Mouse (Mus musculus) granulocyte monocyte progenitor cell, adult 5-6 weeks (primary cell): ENCODE results near the gene Dna2. TPM values are rescaled to one million over a fixed set of nuclear protein-coding genes. Genes with fewer than 3 reads are reported as not detected.

Experiments
- ATAC-seq: replicated peaks from 2 replicates; pipeline ENCODE4 v1.8.0; 2016; ENCODE audit warnings: mild to moderate bottlenecking, moderate TSS enrichment, inconsistent platforms; ENCODE audit not compliant: poor library complexity, severe bottlenecking
- total RNA-seq, 2 experiments: library from RNA; stranded (forward) in 1 of 2; stranded (reverse) in 1 of 2; fragments of 200-712, 200-1000 nt in 1 of 2; fragments of >200 nt in 1 of 2; fragmentation: Nextera tagmentation in 1 of 2; gene quantifications; 2 replicates each; pipeline ENCODE4 v1.2.3; 2014 to 2017

Dna2 gene
- total RNA-seq, 2 experiments from 2014 or later, result 47.2 to 49.5 TPM

- ATAC-seq, result peak; percentile 76
Measured at GRCm38 (mm10) chr10:62980039-62980954, 33.5 kb downstream of the Dna2 start, which contains the start of gene Rufy2. TSS of gene Rufy2 (plus strand) at chr10:62980223.

GRCm38 (mm10) chr10:62984072-62984471, 37.2 kb downstream of the Dna2 start:
- peak; percentile 38; the same call in 1 of the 2 replicates for ATAC-seq

- no peak for ATAC-seq
Measured at GRCm38 (mm10) chr10:62984495-62984894, 37.7 kb downstream of the Dna2 start.

DNA sequence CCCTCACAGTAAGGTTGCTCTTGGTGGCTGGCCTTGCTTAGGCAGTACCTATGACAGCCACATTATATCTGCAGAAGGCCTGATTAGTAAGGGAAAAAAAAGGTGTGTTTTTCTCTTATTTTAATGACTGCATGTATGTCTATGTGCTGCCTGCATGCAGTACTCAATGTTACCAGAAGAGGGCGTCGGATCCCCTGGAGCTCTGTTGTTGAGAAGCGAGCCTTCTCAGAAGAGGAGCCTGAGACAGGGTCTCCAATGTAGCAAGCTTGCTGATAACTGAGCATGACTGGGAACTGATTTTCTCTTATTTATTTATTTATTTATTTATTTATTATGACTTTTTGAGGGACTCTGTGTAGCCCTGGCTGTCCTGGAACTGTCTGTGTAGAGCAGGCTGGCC, 40.5 kb downstream of the Dna2 start:
- peak; percentile 59; the same call in 1 of the 2 replicates for ATAC-seq

DNA sequence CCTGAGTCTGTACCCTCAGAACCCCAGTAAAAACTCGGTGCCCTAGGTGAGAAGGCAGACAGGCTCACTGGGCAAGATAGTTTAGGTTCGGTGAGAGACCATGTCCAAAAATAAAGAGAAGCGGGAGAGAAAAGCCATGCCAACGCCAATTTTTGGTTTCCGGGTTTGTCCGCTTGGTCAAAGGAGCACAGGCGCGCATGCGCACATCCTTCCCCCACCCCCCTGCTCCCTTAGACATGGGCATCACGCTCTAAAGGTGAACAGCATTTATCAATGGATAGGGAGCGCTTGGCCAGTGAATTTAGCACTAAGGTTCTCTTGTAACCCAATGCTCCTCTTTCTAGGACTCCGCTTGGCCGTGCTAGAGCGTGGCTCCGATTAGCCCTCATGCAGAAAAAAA, 43.8 kb downstream of the Dna2 start:
- ATAC-seq, result no peak

DNA sequence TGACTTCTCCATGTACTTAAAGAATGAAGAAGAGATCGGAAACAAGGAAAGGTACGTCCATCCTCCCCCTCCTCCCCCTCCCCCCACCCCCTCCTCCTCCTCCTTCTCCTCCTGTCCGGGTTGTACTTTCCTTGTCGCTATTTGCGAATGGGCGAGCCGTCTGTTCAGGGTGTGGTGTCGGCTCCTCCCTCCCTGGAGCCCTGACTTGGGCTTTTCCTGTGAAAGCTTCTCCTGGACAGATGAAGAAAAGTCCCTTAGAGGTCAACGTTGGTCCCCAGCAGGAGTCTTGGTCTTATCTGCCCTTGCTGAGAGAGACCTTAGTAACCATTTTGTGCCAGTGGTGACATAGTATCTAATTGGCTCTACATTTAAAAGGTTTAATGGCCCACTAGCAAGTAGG, 47.2 kb downstream of the Dna2 start:
- ATAC-seq, result no peak

DNA sequence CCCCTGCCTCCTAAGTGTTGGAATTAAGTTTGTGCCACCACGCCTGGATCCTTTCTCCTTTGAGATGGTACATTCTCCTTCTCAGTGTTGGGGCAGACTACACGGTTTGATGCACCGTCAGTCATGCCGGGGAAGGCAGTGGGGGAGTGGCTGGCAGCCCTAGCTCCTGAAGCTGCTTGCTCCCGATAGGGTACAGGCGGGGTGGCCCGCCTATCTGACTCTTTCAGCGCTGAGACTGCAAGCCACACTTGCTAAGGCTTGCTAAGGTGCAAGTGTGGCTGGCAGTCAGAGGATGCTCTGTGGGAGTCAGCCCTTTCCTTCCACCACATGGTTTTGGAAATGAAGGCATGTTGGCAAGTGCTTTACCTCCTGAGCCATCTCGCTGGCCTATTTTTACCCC, 53.8 kb downstream of the Dna2 start:
- no peak for ATAC-seq

DNA sequence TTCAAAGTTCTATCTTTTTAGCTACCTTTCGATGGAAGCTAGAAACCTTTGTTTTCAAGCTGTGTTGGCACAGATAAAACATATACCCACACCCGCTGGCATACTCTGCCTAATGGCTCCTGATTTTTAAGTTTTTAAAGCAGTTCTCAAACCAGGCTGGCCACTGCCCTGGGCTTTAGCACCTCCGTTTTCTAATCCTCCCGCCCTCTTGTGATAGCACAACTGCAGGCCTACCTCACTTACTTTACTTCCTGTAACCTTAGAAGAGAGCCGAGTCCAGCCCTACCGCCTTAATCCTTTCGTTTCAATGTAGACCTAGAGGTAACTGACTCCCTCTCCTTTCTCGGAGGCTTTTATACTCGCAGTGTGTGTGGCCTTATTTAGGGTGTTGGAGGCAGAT, 56.4 kb downstream of the Dna2 start:
- ATAC-seq, result no peak

DNA sequence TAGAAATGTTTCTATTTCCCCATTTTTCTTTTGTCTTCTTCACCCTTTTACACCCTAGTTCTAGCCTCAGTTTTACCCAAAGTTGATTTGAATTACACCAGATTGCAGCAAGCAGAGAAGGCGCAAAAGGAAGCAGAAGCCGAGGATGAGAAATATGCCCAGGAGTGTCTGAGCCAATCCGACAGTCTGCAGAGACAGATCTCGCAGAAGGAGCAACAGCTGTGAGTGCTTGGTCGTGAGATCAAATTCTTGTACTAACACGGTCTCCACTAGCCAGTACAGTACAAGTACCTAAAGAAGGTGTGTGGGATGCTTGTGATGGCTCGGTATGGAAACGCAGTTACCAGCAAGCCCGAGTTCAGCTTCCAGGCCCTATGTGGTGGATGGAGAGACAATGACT, 57.7 kb downstream of the Dna2 start:
- ATAC-seq, result no peak

- no peak for ATAC-seq
Measured at GRCm38 (mm10) chr10:63008193-63008592, 61.4 kb downstream of the Dna2 start.

GRCm38 (mm10) chr10:63010268-63010667, 63.4 kb downstream of the Dna2 start:
- ATAC-seq, result peak; percentile 58

DNA sequence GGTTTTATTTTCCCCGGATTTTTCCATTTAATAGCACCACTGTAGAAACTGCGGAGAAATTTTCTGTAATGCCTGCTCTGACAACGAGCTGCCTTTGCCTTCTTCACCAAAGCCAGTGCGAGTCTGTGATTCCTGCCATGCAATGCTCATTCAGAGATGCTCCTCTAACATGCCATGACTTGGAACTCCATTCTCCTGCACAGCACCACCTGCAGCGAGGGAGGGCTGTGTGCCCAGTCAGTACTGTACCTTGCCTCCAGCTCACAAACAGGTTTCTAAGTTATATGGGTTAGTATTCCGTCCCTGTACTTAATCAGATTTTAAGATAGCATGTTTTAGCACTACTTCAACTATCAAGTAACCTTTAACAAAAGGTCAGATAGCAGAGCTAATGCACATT, 64.7 kb downstream of the Dna2 start:
- no peak for ATAC-seq

DNA sequence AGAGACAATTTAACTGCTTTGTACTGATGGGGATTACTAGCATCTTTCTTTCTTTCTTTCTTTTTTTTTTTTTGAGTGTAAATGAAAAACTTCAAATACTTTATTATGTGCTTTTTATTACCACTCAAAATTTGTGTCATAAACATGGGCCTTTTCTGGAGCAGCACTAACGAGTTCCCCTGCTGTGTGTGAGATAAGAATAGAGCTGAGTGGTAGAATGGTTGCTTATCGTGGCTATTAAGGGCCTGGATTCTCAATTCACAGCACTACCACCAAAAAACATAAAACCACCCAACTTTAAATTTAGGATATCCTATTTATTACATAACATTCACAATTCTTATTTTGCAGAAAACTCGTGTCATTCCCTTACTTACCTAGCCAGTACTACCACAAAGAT, 66.7 kb downstream of the Dna2 start:
- no peak for ATAC-seq

- ATAC-seq, result no peak
Measured at GRCm38 (mm10) chr10:63014168-63014567, 67.3 kb downstream of the Dna2 start.

DNA sequence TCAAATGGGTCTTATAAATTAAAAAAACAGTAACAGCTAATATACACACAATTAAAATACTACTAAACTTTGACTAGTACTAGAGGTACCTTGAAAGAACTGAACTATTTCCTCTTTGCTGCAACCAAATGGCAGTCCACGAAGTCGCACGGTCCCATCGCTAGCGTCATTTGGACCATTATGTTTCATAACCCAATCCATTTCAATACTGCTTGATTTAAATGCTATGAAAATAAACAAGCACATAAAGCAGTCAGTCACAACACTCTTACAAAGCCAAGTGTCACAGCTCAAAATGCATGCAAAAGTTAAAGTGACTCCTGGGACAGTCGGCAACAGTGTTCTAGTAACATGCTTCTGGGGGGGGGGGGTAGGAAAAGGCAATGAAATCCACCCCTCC, 72.5 kb downstream of the Dna2 start:
- no peak for ATAC-seq

GRCm38 (mm10) chr10:63021702-63022101, 74.9 kb downstream of the Dna2 start:
- no peak for ATAC-seq

GRCm38 (mm10) chr10:63022541-63023120, 75.8 kb downstream of the Dna2 start:
- no peak for ATAC-seq

- peak; percentile 50 for ATAC-seq
Measured at GRCm38 (mm10) chr10:63023121-63023748, 76.4 kb downstream of the Dna2 start.
